Comparison of ENCODE assay signal across 23 mouse cellular contexts in genomic region chr9:61402716-61403115, GRCm38 (mm10). TPM values are rescaled to one million over a fixed set of nuclear protein-coding genes. Genes with fewer than 3 reads are reported as not detected.
DNase-seq lines count a peak whose midpoint lies in the region; ATAC-seq lines count a peak whose summit lies in the region.
"Had no signal": no experiment of that assay in that cellular context is flagged by ENCODE, and none has a peak within 500 bp of the region (broad histone marks: within the 10 kb centered on the region; RNA-seq: fewer than 3 reads in every experiment).

No protein-coding gene starts in this region.

- H3K36me3 ChIP-seq in forebrain, embryonic 11.5 days (ENCODE audit: control insufficient read depth, insufficient read depth, low read length) = peaks cover 9% of the 10 kb centered on the region; the same call in 1 of the 2 replicates
- H3K36me3 ChIP-seq in forebrain, embryonic 12.5 days (replicated peaks) = peaks cover 72% of the 10 kb centered on the region
- H3K36me3 ChIP-seq in midbrain, embryonic 11.5 days (ENCODE audit: control insufficient read depth, insufficient read depth, low read length) = peaks cover 45% of the 10 kb centered on the region
- peaks cover 64% of the 10 kb centered on the region for H3K36me3 ChIP-seq in midbrain, embryonic 13.5 days
- peaks cover 55% of the 10 kb centered on the region for H3K36me3 ChIP-seq in forebrain, embryonic 14.5 days (ENCODE audit: control insufficient read depth, insufficient read depth, low read length)
- peaks cover 24% of the 10 kb centered on the region for H3K36me3 ChIP-seq in neural tube, embryonic 15.5 days
- peaks cover 72% of the 10 kb centered on the region for H3K36me3 ChIP-seq in liver, embryonic 12.5 days

- no peak for DNase-seq in forebrain, embryonic 11.5 days (ENCODE audit: low spot score)
- DNase-seq in midbrain, embryonic 11.5 days (ENCODE audit: low spot score, missing footprints) = no peak
- DNase-seq in forebrain, embryonic 14.5 days (ENCODE audit: low spot score) = peak; percentile 51
- DNase-seq: cerebellum, adult 11-12 months; cerebellum, postnatal 14 days; embryo, embryonic 11 days; gastrocnemius, postnatal 14 days; heart, adult 11 months; heart, postnatal 14 days; lung, embryonic 14.5 days; right cerebral cortex, postnatal 4 days; thymus, postnatal 14 days had no signal

- no peak for ATAC-seq in forebrain, embryonic 11.5 days (replicated peaks; ENCODE audit: low FRiP score)
- no peak for ATAC-seq in forebrain, embryonic 12.5 days (ENCODE audit: low FRiP score)
- no peak for ATAC-seq in midbrain, embryonic 11.5 days (ENCODE audit: low FRiP score)
- no peak for ATAC-seq in midbrain, embryonic 13.5 days
- ATAC-seq in forebrain, embryonic 14.5 days = no peak
- ATAC-seq in neural tube, embryonic 15.5 days (ENCODE audit: low FRiP score) = no peak
- ATAC-seq in liver, embryonic 12.5 days = no peak
- ATAC-seq: CD4-positive, CD25-positive, alpha-beta regulatory T cell, adult 4 months; intestine, postnatal 0 days had no signal

- H3K4me2 ChIP-seq in forebrain, embryonic 11.5 days (ENCODE audit: low read depth, low read length, severe bottlenecking) = no peak overlapping the region
- no peak overlapping the region for H3K4me2 ChIP-seq in forebrain, embryonic 12.5 days
- H3K4me2 ChIP-seq in midbrain, embryonic 11.5 days = no peak overlapping the region
- no peak overlapping the region for H3K4me2 ChIP-seq in midbrain, embryonic 13.5 days (replicated peaks)
- H3K4me2 ChIP-seq in forebrain, embryonic 14.5 days (ENCODE audit: low read length) = no peak overlapping the region
- no peak overlapping the region for H3K4me2 ChIP-seq in neural tube, embryonic 15.5 days
- no peak overlapping the region for H3K4me2 ChIP-seq in liver, embryonic 12.5 days
- H3K4me2 ChIP-seq: heart, embryonic 12.5 days; lung, embryonic 14.5 days; neural tube, embryonic 12.5 days had no signal

- 39% methylated on average over 5 of the region's 5 CpGs for WGBS in forebrain, embryonic 11.5 days
- 35% methylated on average over 5 of the region's 5 CpGs for WGBS in forebrain, embryonic 12.5 days
- 21% methylated on average over 5 of the region's 5 CpGs for WGBS in midbrain, embryonic 11.5 days
- 20% methylated on average over 5 of the region's 5 CpGs for WGBS in midbrain, embryonic 13.5 days
- WGBS in forebrain, embryonic 14.5 days = 33% methylated on average over 5 of the region's 5 CpGs
- 38% methylated on average over 5 of the region's 5 CpGs for WGBS in neural tube, embryonic 15.5 days
- WGBS in liver, embryonic 12.5 days (ENCODE audit: insufficient replicate concordance) = 84% methylated on average over 5 of the region's 5 CpGs

- H3K9me3 ChIP-seq in forebrain, embryonic 11.5 days (ENCODE audit: control insufficient read depth, low read length) = no peaks in the 10 kb centered on the region
- no peaks in the 10 kb centered on the region for H3K9me3 ChIP-seq in forebrain, embryonic 12.5 days
- no peaks in the 10 kb centered on the region for H3K9me3 ChIP-seq in midbrain, embryonic 11.5 days (ENCODE audit: control insufficient read depth, low read length)
- H3K9me3 ChIP-seq in midbrain, embryonic 13.5 days = no peaks in the 10 kb centered on the region
- H3K9me3 ChIP-seq in forebrain, embryonic 14.5 days (replicated peaks; ENCODE audit: control insufficient read depth, low read length) = no peaks in the 10 kb centered on the region
- no peaks in the 10 kb centered on the region for H3K9me3 ChIP-seq in neural tube, embryonic 15.5 days (replicated peaks)
- H3K9me3 ChIP-seq in liver, embryonic 12.5 days (replicated peaks) = no peaks in the 10 kb centered on the region
- H3K9me3 ChIP-seq: heart, embryonic 12.5 days; neural tube, embryonic 12.5 days had no signal

- no peak overlapping the region for H3K27ac ChIP-seq in forebrain, embryonic 11.5 days (ENCODE audit: low read depth, low read length)
- H3K27ac ChIP-seq in forebrain, embryonic 12.5 days = no peak overlapping the region; the same call in 1 of the 2 replicates
- peak overlapping the region; percentile 44; the same call in 1 of the 2 replicates for H3K27ac ChIP-seq in midbrain, embryonic 11.5 days (ENCODE audit: low read depth, low read length)
- no peak overlapping the region for H3K27ac ChIP-seq in midbrain, embryonic 13.5 days
- H3K27ac ChIP-seq in forebrain, embryonic 14.5 days (ENCODE audit: low read depth, low read length) = no peak overlapping the region; the same call in 1 of the 2 replicates
- H3K27ac ChIP-seq in neural tube, embryonic 15.5 days (replicated peaks) = peak overlapping the region; percentile 56; the same call in 1 of the 2 replicates
- no peak overlapping the region for H3K27ac ChIP-seq in liver, embryonic 12.5 days
- H3K27ac ChIP-seq: left cerebral cortex, adult 2 months; liver, embryonic 14.5 days; neural tube, embryonic 12.5 days had no signal

- no peaks in the 10 kb centered on the region for H3K27me3 ChIP-seq in forebrain, embryonic 11.5 days (ENCODE audit: control insufficient read depth, insufficient read depth, low read length)
- H3K27me3 ChIP-seq in forebrain, embryonic 12.5 days = peaks cover 36% of the 10 kb centered on the region
- H3K27me3 ChIP-seq in midbrain, embryonic 11.5 days (ENCODE audit: control insufficient read depth, insufficient read depth, low read length) = no peaks in the 10 kb centered on the region
- peaks cover 12% of the 10 kb centered on the region for H3K27me3 ChIP-seq in midbrain, embryonic 13.5 days
- no peaks in the 10 kb centered on the region for H3K27me3 ChIP-seq in forebrain, embryonic 14.5 days (replicated peaks; ENCODE audit: control insufficient read depth, insufficient read depth, low read length)
- no peaks in the 10 kb centered on the region for H3K27me3 ChIP-seq in neural tube, embryonic 15.5 days (replicated peaks)
- H3K27me3 ChIP-seq in liver, embryonic 12.5 days (replicated peaks) = no peaks in the 10 kb centered on the region
- H3K27me3 ChIP-seq: Patski had no signal

- H3K4me3 ChIP-seq in forebrain, embryonic 11.5 days (ENCODE audit: low read depth, low read length) = no peak overlapping the region
- H3K4me3 ChIP-seq in forebrain, embryonic 12.5 days (replicated peaks) = no peak overlapping the region
- no peak overlapping the region for H3K4me3 ChIP-seq in midbrain, embryonic 11.5 days (ENCODE audit: low read depth, low read length)
- H3K4me3 ChIP-seq in midbrain, embryonic 13.5 days (replicated peaks) = no peak overlapping the region
- no peak overlapping the region for H3K4me3 ChIP-seq in forebrain, embryonic 14.5 days (ENCODE audit: low read depth, low read length)
- no peak overlapping the region for H3K4me3 ChIP-seq in neural tube, embryonic 15.5 days (replicated peaks)
- H3K4me3 ChIP-seq in liver, embryonic 12.5 days = no peak overlapping the region
- H3K4me3 ChIP-seq: heart, embryonic 12.5 days; left cerebral cortex, adult 2 months; neural tube, embryonic 12.5 days had no signal

- peaks cover 48% of the 10 kb centered on the region for H3K4me1 ChIP-seq in forebrain, embryonic 11.5 days (replicated peaks; ENCODE audit: control insufficient read depth, insufficient read depth, low read length)
- peaks cover 88% of the 10 kb centered on the region for H3K4me1 ChIP-seq in forebrain, embryonic 12.5 days
- H3K4me1 ChIP-seq in midbrain, embryonic 11.5 days (ENCODE audit: control insufficient read depth, insufficient read depth, low read length) = peaks cover 70% of the 10 kb centered on the region
- peaks cover 89% of the 10 kb centered on the region for H3K4me1 ChIP-seq in midbrain, embryonic 13.5 days (replicated peaks)
- peaks cover 58% of the 10 kb centered on the region for H3K4me1 ChIP-seq in forebrain, embryonic 14.5 days (ENCODE audit: control insufficient read depth, insufficient read depth, low read length)
- peaks cover 69% of the 10 kb centered on the region for H3K4me1 ChIP-seq in neural tube, embryonic 15.5 days
- 0 out of 2 replicates have a peak, but pooled peaks cover 2% of the 10 kb centered on the region for H3K4me1 ChIP-seq in liver, embryonic 12.5 days

- 0 out of 2 replicates have a peak overlapping the region, but pooled peaks have one; percentile 9 for H3K9ac ChIP-seq in forebrain, embryonic 11.5 days (ENCODE audit: low read length)
- H3K9ac ChIP-seq in forebrain, embryonic 12.5 days = no peak overlapping the region
- H3K9ac ChIP-seq in midbrain, embryonic 11.5 days (ENCODE audit: low read length) = no peak overlapping the region
- H3K9ac ChIP-seq in midbrain, embryonic 13.5 days (replicated peaks) = no peak overlapping the region
- no peak overlapping the region for H3K9ac ChIP-seq in forebrain, embryonic 14.5 days (ENCODE audit: low read length)
- H3K9ac ChIP-seq in neural tube, embryonic 15.5 days (replicated peaks) = no peak overlapping the region
- no peak overlapping the region for H3K9ac ChIP-seq in liver, embryonic 12.5 days
- H3K9ac ChIP-seq: heart, embryonic 12.5 days; liver, embryonic 14.5 days; lung, embryonic 14.5 days; neural tube, embryonic 12.5 days had no signal

RNA-seq across cellular contexts. Expression of gene Tle3, which starts 30.6 kb away (rescaled TPM):
- 57.8 and 58.2 TPM in 2 replicates for polyA plus RNA-seq in forebrain, embryonic 11.5 days (2014; fragmentation: Nextera tagmentation; extraction: Ambion mirVana)
- polyA plus RNA-seq in forebrain, embryonic 12.5 days (2016; fragmentation: Nextera tagmentation; extraction: Ambion mirVana) = 55.6 and 56.2 TPM in 2 replicates
- polyA plus RNA-seq in midbrain, embryonic 11.5 days (2014; fragmentation: Nextera tagmentation; extraction: Ambion mirVana) = 38.2 and 38.9 TPM in 2 replicates
- 40.7 and 50.8 TPM in 2 replicates for polyA plus RNA-seq in midbrain, embryonic 13.5 days (2015; fragmentation: Nextera tagmentation; extraction: Ambion mirVana)
- polyA plus RNA-seq in forebrain, embryonic 14.5 days (2014; fragmentation: Nextera tagmentation; extraction: Ambion mirVana) = 28.1 and 30.1 TPM in 2 replicates
- 20.5 and 24.2 TPM in 2 replicates for polyA plus RNA-seq in neural tube, embryonic 15.5 days (2015; fragmentation: Nextera tagmentation; extraction: Ambion mirVana)
- polyA plus RNA-seq in liver, embryonic 12.5 days (2016; fragmentation: Nextera tagmentation; extraction: Ambion mirVana) = 7.7 and 8.2 TPM in 2 replicates

Comparison
In these comparisons a context has a peak if more than half of its experiments do, and no peak if none do; other contexts are left out.
1. H3K27ac ChIP-seq: peak in midbrain, embryonic 11.5 days (single experiment) and neural tube, embryonic 15.5 days (single experiment); none in forebrain, embryonic 11.5 days (single experiment), forebrain, embryonic 12.5 days (single experiment), midbrain, embryonic 13.5 days (single experiment), forebrain, embryonic 14.5 days (single experiment) and liver, embryonic 12.5 days (single experiment).